Mouse (Mus musculus) left cerebral cortex, postnatal 4 days (tissue): ENCODE results near the gene Olfr835. TPM values are rescaled to one million over a fixed set of nuclear protein-coding genes. Genes with fewer than 3 reads are reported as not detected.

Source experiments
- DNase-seq: peaks from one replicate; pipeline ENCODE4 v3.0.0-alpha.2; 2022
- intact Hi-C: fragments of 180-260 bp; cut with DNase I; formaldehyde crosslinking; loops from one replicate; pipeline ENCODE4 v1.15.1; 2025
- total RNA-seq, 2 experiments: library from RNA; stranded (reverse); gene quantifications; 2 replicates each; pipeline ENCODE4 v1.2.3; 2021

Gene Olfr835
- total RNA-seq: not detected

DNA sequence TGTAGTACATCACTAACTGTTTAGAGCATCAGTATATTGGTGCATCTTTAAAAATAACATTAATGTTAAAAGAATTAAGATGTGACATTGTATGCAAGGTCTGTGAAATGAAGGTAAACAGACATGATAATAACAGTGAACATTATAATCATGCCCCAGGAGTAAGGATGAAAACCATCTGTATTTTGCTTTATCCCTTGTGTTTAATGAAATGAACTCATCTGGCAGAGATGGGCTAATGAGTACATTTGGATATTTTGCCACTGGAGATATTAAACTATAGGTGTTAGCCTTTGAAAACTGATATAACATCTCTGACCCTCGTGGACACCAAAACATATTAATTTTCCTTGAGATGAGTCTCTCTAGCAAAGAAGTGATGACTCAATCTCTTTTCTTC, at the start of gene Olfr835:
Gene Olfr835 (plus strand): TSS at position 301 of the 400 bp plus-strand sequence.
- DNase-seq: no peak
- intact Hi-C loops: no loop called here

DNA sequence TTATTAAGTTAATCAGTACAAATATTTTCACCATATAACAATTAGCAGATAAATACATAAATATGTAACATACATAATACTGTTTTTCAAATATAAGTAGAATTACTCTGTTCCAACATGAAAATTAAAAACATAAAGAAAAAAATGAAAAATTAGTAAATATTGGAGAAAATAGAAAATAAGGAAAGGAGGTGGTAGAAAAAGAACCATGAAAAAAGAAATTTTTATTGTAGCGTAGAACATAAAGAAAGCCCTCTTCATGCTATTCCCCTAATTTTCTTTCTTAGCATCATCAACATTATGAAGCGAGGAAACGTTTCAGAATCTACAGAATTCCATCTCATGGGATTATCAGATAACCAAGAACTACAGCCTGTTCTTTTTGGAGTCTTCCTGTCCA, 44.8 kb upstream of the Olfr835 start, which contains the start of gene Olfr834:
Gene Olfr834 (plus strand): TSS at position 301 of the 400 bp plus-strand sequence.
- DNase-seq: no peak
- intact Hi-C loops: no loop called here

DNA sequence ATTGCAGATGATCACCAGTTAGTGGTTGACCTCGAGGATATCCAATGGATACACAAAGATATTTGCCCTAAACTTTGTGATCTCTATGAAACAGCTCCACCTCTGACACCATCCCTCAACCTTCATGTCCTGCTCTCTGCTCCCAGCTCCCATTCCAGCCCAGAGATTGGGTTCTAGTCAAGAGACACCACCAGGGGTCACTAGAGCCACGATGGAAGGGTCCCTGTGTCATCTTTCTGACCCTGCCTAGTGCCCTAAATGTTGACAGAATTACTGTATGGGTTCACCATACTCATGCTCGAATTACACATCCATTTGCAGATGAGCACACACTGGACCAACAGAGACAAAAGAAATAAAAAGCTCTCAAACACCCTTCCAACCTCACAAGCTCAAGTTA, 52.5 kb downstream of the Olfr835 start:
- no peak for DNase-seq
- intact Hi-C loops: no loop called here

Other genes with a start within 250 kb of the Olfr835 start
- gene Olfr828, start 213.2 kb upstream of the Olfr835 start, total RNA-seq: not detected
- gene Olfr829, start 177.8 kb upstream of the Olfr835 start, total RNA-seq: not detected
- gene Olfr830, start 158.0 kb upstream of the Olfr835 start, total RNA-seq: not detected
- not detected for gene Olfr832, start 95.6 kb upstream of the Olfr835 start, total RNA-seq
- not detected for gene Olfr834, start 44.7 kb upstream of the Olfr835 start, total RNA-seq
- gene Olfr836, start 87.6 kb downstream of the Olfr835 start, total RNA-seq: not detected
- not detected for gene Olfr837, start 103.6 kb downstream of the Olfr835 start, total RNA-seq
- gene Olfr839-ps1, start 144.6 kb downstream of the Olfr835 start, total RNA-seq: under 1 TPM; 0.08 to 0.16 TPM
- not detected for gene Olfr843, start 219.3 kb downstream of the Olfr835 start, total RNA-seq